Mouse (Mus musculus): ENCODE measurements around the gene Tcf7l1. TPM values are rescaled to one million over a fixed set of nuclear protein-coding genes. Genes with fewer than 3 reads are reported as not detected.

Gene Tcf7l1
- total RNA-seq, 2 experiments from 2014 or later = 20.6 to 24.6 TPM

Other genes starting within 250 kb of the Tcf7l1 start
- gene Capg, start 244.9 kb downstream of the Tcf7l1 start, total RNA-seq (2021) = 10 to 100 TPM; 11.5 to 13.1 TPM
- gene Elmod3, start 190.8 kb downstream of the Tcf7l1 start, total RNA-seq (2021) = 10 to 100 TPM; 15.7 to 16.0 TPM
- 100 to 1,000 TPM; 141 to 152 TPM for gene Retsat, start 190.8 kb downstream of the Tcf7l1 start, total RNA-seq (2021)
- 10 to 100 TPM; 44.5 to 45.4 TPM for gene Tgoln1, start 172.3 kb downstream of the Tcf7l1 start, total RNA-seq (2021)
- 10 to 100 TPM; 89.6 to 92.4 TPM for gene Kcmf1, start 110.7 kb upstream of the Tcf7l1 start, total RNA-seq (2021)
- gene Tmsb10, start 169.5 kb upstream of the Tcf7l1 start, total RNA-seq (2021) = 100 to 1,000 TPM; 526 to 622 TPM